Comparison of ENCODE assay signal across 8 mouse cellular contexts in genomic region chr4:117835531-117836111, GRCm38 (mm10). TPM values are rescaled to one million over a fixed set of nuclear protein-coding genes. Genes with fewer than 3 reads are reported as not detected.
DNase-seq lines count a peak whose midpoint lies in the region; ATAC-seq and TF ChIP-seq lines count a peak whose summit lies in the region.

No protein-coding gene starts in this region.

- H3K27me3 ChIP-seq in liver, embryonic 16.5 days (ENCODE audit: control insufficient read depth, insufficient read depth, low read depth, low read length) = no peaks in the 10 kb centered on the region; the same call in 1 of the 2 replicates

- H3K36me3 ChIP-seq in ES-E14 (ENCODE audit: control insufficient read depth, insufficient read depth, low read length, poor library complexity, severe bottlenecking) = no peaks in the 10 kb centered on the region
- peaks cover 19% of the 10 kb centered on the region for H3K36me3 ChIP-seq in liver, embryonic 16.5 days (ENCODE audit: control insufficient read depth, insufficient read depth)

- under 1% methylated on average over 58 of the region's 60 CpGs for WGBS in liver, embryonic 16.5 days (ENCODE audit: insufficient replicate concordance)
- under 1% methylated on average over 60 of the region's 60 CpGs for WGBS in olfactory bulb, adult 2 months

- peak overlapping the region; percentile 10; the same call in 1 of the 2 replicates for H3K27ac ChIP-seq in ES-E14 (ENCODE audit: insufficient read depth, low read depth, low read length, poor library complexity, severe bottlenecking)
- peak overlapping the region; percentile 100 for H3K27ac ChIP-seq in liver, embryonic 16.5 days (ENCODE audit: low read length)
- H3K27ac ChIP-seq in olfactory bulb, adult 2 months (ENCODE audit: insufficient read depth, low read depth, low read length) = peak overlapping the region; percentile 59

- H3K4me2 ChIP-seq in liver, embryonic 16.5 days (ENCODE audit: low read depth, low read length) = peak overlapping the region; percentile 92

- in situ Hi-C loops in ES-E14 (cut with MboI; ENCODE audit: low sequenced_read_pairs in 2 of 2, unreplicated experiment in 2 of 2) = loop anchor here in 1 of 2 experiments (25.0 kb wide), 1 partner anchor 252 kb away; no protein-coding TSS in a partner anchor

- TF ChIP-seq POLR2A in olfactory bulb, adult 2 months (IDR thresholded peaks at IDR 0.05; ENCODE audit: insufficient read depth, low read depth, low read length) = no peak

- peaks cover 0 to 10% of the 10 kb centered on the region in 2 experiments; a peak in 1 of 4 replicates for H3K4me1 ChIP-seq in ES-E14 (ENCODE audit: control insufficient read depth in 2 of 2, insufficient read depth in 2 of 2, low read length in 2 of 2, poor library complexity in 1 of 2)
- H3K4me1 ChIP-seq in liver, embryonic 16.5 days (ENCODE audit: control insufficient read depth, low read depth, low read length) = peaks cover 74% of the 10 kb centered on the region
- peaks cover 2% of the 10 kb centered on the region; the same call in 1 of the 2 replicates for H3K4me1 ChIP-seq in olfactory bulb, adult 2 months (ENCODE audit: control insufficient read depth, insufficient read depth, low read length)

- H3K9me3 ChIP-seq in ES-E14 (ENCODE audit: control insufficient read depth, insufficient read depth, low read depth, low read length) = no peaks in the 10 kb centered on the region
- H3K9me3 ChIP-seq in liver, embryonic 16.5 days (replicated peaks; ENCODE audit: control insufficient read depth, low read length) = no peaks in the 10 kb centered on the region

- TF ChIP-seq CTCF in olfactory bulb, adult 2 months (IDR thresholded peaks at IDR 0.05; ENCODE audit: insufficient read depth, low read depth, low read length) = no peak

- H3K4me3 ChIP-seq in ES-E14 (ENCODE audit: insufficient read depth in 1 of 2, low read depth in 1 of 2, low read length in 2 of 2, poor library complexity in 1 of 2, severe bottlenecking in 1 of 2) = peak overlapping the region; percentile 79 to 83
- peak overlapping the region; percentile 91 for H3K4me3 ChIP-seq in liver, embryonic 16.5 days (ENCODE audit: low read depth, low read length)
- H3K4me3 ChIP-seq in olfactory bulb, adult 2 months (ENCODE audit: insufficient read depth, low read depth, low read length) = peak overlapping the region; percentile 60

- peak; percentile 30 to 44 for DNase-seq in B cell, adult 2 months
- DNase-seq in ES-E14 (ENCODE audit: low read depth, low spot score) = peak; percentile 21
- peak; percentile 45 for DNase-seq in cerebellum, adult 8-10 months
- peak; percentile 70 to 80 for DNase-seq in frontal cortex, postnatal 36 days (ENCODE audit: low spot score in 2 of 2)
- peak; percentile 50 for DNase-seq in kidney, postnatal 14 days
- peak; percentile 36 for DNase-seq in urinary bladder, postnatal 25 days (ENCODE audit: low spot score)

- ATAC-seq in liver, embryonic 16.5 days (ENCODE audit: low read depth) = peak; percentile 62

- H3K9ac ChIP-seq in ES-E14 (ENCODE audit: insufficient read depth, low read depth, low read length, poor library complexity, severe bottlenecking) = peak overlapping the region; percentile 88
- peak overlapping the region; percentile 99 for H3K9ac ChIP-seq in liver, embryonic 16.5 days (ENCODE audit: low read depth, low read length)

TF ChIP-seq in ES-E14, 5 proteins besides CTCF, POLR2A, EP300 and RAD21:
- TF ChIP-seq ZC3H11A (IDR thresholded peaks at IDR 0.05; ENCODE audit: borderline replicate concordance, low read depth, low read length) (no peak), CHD2 (IDR thresholded peaks at IDR 0.05; ENCODE audit: low read depth, low read length) (no peak), HCFC1 (IDR thresholded peaks at IDR 0.05; ENCODE audit: borderline replicate concordance, insufficient read depth, low read length) (no peak)

RNA-seq across cellular contexts. Expression of gene Slc6a9, which starts 1.3 kb away (rescaled TPM):
- 6.9 and 23.5 TPM in 2 replicates for total RNA-seq in ES-E14 (2012; rRNA removed)
- 46.7 and 53.7 TPM in 2 replicates for polyA plus RNA-seq in liver, embryonic 16.5 days (2015; fragmentation: Nextera tagmentation; extraction: Ambion mirVana)
- polyA plus RNA-seq in olfactory bulb, adult 2 months (2012; ENCODE audit: insufficient read depth, insufficient read length, low replicate concordance, missing spikeins) = not detected in 2 replicates

RNA-seq across cellular contexts. Expression of gene Ccdc24, which starts 36.7 kb away (rescaled TPM):
- total RNA-seq in ES-E14 (2012; rRNA removed) = 1.0 and 3.1 TPM in 2 replicates
- polyA plus RNA-seq in liver, embryonic 16.5 days (2015; fragmentation: Nextera tagmentation; extraction: Ambion mirVana) = 0.88 and 1.1 TPM in 2 replicates
- polyA plus RNA-seq in olfactory bulb, adult 2 months (2012; ENCODE audit: insufficient read depth, insufficient read length, low replicate concordance, missing spikeins) = not detected in 2 replicates

RNA-seq across cellular contexts. Expression of gene B4galt2, which starts 47.7 kb away (rescaled TPM):
- total RNA-seq in ES-E14 (2012; rRNA removed) = 11.1 and 11.2 TPM in 2 replicates
- polyA plus RNA-seq in liver, embryonic 16.5 days (2015; fragmentation: Nextera tagmentation; extraction: Ambion mirVana) = 0.76 and 1.3 TPM in 2 replicates
- polyA plus RNA-seq in olfactory bulb, adult 2 months (2012; ENCODE audit: insufficient read depth, insufficient read length, low replicate concordance, missing spikeins) = not detected in 2 replicates

RNA-seq across cellular contexts. Expression of gene Atp6v0b, which starts 51.5 kb away (rescaled TPM):
- total RNA-seq in ES-E14 (2012; rRNA removed) = 267 and 398 TPM in 2 replicates
- polyA plus RNA-seq in liver, embryonic 16.5 days (2015; fragmentation: Nextera tagmentation; extraction: Ambion mirVana) = 160 and 165 TPM in 2 replicates
- not detected in 2 replicates for polyA plus RNA-seq in olfactory bulb, adult 2 months (2012; ENCODE audit: insufficient read depth, insufficient read length, low replicate concordance, missing spikeins)

RNA-seq across cellular contexts. Expression of gene Dph2, which starts 56.2 kb away (rescaled TPM):
- total RNA-seq in ES-E14 (2012; rRNA removed) = 25.1 and 36.1 TPM in 2 replicates
- 5.1 and 5.8 TPM in 2 replicates for polyA plus RNA-seq in liver, embryonic 16.5 days (2015; fragmentation: Nextera tagmentation; extraction: Ambion mirVana)
- not detected in 2 replicates for polyA plus RNA-seq in olfactory bulb, adult 2 months (2012; ENCODE audit: insufficient read depth, insufficient read length, low replicate concordance, missing spikeins)

Comparison
In these comparisons a context has a peak if more than half of its experiments do, and no peak if none do; other contexts are left out.
1. Peak in every context shown above with its lines: DNase-seq, ATAC-seq, H3K4me3 ChIP-seq and H3K27ac ChIP-seq.
2. DNase-seq: peak in every context shown above with its lines; median percentile 75 in frontal cortex, postnatal 36 days; 50 in kidney, postnatal 14 days; 45 in cerebellum, adult 8-10 months; 37 in B cell, adult 2 months; 36 in urinary bladder, postnatal 25 days; 21 in ES-E14.
3. H3K27ac ChIP-seq: peak in every context shown above with its lines; median percentile 100 in liver, embryonic 16.5 days; 59 in olfactory bulb, adult 2 months; 10 in ES-E14.